Mouse (Mus musculus): Measurements from ENCODE around the gene Sestd1.
A peak's percentile ranks its signal among the peaks of the same experiment; 100 is the strongest.

Sestd1 gene

GRCm38 (mm10) chr2:77173821-77174220 is 106.6 kb downstream of the Sestd1 start:
- no peak for DNase-seq (ENCODE audit: low read depth)

GRCm38 (mm10) chr2:77173366-77173765 is 107.0 kb downstream of the Sestd1 start:
- no peak for DNase-seq (ENCODE audit: low read depth)

DNA sequence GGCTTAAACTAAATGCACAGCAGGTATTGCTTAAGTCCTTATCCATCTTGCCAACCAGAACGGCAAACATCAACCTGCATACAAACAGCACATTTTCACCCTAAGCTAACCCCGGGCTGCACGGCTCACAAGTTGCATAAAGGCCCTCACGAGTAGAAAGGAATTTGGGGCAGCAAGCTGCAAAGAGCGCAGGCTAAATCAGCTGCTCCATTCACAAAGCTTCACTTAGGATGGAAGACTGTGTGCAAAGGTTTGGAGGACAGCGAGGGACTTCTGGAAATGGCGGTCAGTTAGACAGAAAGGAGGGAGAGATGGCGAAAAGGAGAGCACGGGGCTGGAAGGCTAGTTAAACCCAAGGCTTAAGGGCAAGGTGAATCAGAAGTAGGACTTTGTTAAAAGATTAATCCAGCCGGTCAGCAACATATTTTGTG is 108.1 kb downstream of the Sestd1 start:
- DNase-seq (ENCODE audit: low read depth) = no peak

DNA sequence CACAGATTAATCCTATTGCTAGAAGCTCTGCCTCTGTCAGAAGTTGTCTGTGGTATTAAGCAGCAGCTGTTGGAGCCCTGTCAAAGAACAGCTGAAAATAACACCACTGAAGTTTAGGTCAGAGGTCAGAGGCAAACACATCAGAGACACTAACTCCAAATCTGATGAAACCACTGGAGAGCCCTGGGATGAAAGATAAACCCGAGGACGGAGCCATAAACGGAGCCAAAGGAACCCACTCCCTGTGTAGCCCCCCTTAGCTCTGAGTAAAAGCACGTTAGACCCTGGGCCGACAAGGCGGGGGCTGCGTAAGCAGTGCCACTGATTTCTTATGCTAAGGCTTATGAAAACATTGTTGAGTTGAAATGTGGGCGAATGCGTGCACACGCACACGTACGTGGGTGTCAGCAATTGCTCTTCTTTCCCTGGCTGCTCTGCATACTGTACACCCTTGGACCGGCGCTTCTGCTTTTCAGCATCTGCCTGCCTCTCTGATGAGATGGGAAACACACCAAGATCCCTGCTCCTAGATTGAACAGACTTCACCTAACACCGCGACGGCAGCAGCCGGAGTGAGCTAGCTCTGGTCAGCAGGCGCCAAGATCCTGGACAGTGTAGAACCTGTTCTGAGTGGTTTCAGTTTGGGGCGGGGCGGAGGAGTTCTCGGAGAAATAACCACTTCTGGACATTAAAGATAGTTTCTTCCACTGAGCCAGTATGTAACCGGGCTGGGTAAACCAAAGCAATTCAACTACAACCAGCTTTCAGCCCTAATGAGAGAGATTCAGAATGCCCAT is 108.8 kb downstream of the Sestd1 start:
- DNase-seq (ENCODE audit: low read depth) = no peak

GRCm38 (mm10) chr2:77170633-77171105 is 109.7 kb downstream of the Sestd1 start, which contains the start of gene Ccdc141:
TSS of gene Ccdc141 (minus strand) at chr2:77170636.
- DNase-seq (ENCODE audit: low read depth) = no peak

DNA sequence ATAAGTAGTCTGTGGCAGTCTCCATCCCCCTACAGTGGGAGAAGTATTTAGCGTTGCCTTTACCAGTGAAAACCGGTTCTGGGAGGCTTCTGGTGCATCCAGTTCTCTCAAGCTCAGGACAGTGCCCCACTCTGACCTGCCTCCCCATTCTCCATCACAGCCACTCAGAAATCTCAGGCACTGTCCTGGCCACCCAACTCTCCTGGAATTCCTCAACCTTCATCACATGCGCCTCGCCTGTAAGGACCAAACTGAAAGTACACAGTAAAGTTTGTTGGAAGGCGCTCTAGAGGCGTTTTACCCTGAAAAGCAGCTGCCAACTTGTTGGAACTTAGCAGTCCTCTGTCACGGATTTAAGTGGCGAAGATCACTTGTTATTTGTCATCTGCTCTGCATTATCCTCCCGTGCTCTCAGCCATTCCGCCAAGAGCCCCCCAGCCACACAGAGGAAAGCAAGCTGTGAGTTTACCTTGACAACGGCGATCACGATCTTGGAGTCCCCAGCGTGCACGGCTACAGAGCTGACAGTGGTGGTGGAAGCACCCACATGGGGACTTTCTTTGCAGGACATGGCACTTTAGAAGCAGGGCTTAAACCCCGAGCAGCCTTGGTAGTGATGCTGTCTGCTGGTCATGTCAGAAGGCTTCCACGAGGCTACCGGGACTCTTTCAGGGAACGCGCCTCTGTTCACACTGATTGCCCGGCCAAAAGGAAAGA is 110.3 kb downstream of the Sestd1 start:
- DNase-seq (ENCODE audit: low read depth) = no peak

- no peak for DNase-seq (ENCODE audit: low read depth)
Measured at GRCm38 (mm10) chr2:77169218-77169617, 111.2 kb downstream of the Sestd1 start.

- no peak for DNase-seq (ENCODE audit: low read depth)
Measured at GRCm38 (mm10) chr2:77168781-77169180, 111.6 kb downstream of the Sestd1 start.

DNA sequence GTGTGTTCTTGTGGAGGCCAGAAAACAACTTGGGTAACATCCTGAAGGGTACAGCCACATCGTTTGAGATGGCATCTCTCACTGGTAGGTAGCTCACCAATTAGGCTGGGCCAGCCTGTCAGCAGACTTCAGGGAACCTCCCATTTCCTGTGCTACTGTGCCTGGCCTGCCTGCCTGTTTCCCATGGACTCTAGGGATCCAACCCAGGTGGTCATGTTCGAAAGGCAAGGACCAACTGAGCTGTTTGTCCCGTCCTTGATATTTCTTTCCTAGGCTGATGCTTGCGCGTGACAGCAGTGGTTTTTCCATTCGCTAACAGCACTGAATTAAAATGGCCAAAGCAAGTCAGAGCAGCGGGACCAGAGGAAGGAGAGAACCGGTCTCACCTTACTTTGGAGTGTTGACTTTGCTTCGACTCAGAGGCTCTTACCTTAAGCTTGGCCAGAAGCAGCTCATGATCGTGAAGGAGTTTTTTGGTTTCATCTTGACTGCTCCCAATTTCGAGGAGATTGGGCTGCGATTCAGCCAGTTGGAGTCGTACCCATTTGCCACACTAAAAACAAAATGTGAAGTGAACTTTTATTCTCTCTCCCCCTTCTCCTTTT is 112.2 kb downstream of the Sestd1 start:
- no peak for DNase-seq (ENCODE audit: low read depth)

DNA sequence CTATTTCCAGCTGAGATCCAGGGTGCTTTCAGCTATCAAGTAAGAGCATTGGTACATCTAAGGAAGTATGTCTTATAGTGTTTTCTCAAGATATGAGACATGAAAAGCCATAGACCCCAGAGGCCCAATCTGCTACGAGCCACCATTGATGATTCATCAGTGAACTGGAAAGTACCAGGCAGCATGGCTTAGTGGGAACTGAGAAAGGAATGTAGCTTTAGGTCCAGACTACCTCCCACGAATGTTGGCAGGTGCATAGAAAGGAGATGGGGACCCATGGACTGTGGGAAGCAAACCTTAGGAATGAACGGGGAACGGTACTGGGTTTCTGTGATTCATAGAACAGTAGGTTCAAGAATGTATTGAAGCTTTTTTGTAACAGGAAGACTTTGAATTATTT is 114.0 kb downstream of the Sestd1 start:
- DNase-seq (ENCODE audit: low read depth) = no peak

DNA sequence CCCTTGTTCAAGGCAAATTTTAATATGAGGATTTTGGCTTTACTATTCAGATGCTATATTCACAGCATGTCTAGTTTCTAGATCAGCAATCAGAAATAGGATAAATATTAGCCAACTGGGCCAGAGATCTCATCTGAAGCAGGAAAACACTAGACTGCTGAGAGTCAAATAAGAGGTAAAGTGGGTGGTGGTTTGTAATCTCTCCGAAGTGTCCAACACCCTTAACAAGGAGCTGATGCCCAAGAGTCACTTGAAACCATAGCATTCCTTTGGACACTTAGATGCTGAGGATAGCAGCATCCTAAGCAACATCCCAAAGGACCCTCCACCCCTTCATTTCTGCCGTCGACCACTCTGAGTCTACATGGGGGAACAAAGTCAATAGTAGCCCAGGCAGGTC is 115.7 kb downstream of the Sestd1 start:
- DNase-seq (ENCODE audit: low read depth) = no peak

- no peak for DNase-seq (ENCODE audit: low read depth)
Measured at GRCm38 (mm10) chr2:77163381-77163780, 117.0 kb downstream of the Sestd1 start.

- no peak for DNase-seq (ENCODE audit: low read depth)
Measured at GRCm38 (mm10) chr2:77162135-77162534, 118.3 kb downstream of the Sestd1 start.

- DNase-seq (ENCODE audit: low read depth) = no peak
Measured at GRCm38 (mm10) chr2:77157546-77157945, 122.8 kb downstream of the Sestd1 start.

DNA sequence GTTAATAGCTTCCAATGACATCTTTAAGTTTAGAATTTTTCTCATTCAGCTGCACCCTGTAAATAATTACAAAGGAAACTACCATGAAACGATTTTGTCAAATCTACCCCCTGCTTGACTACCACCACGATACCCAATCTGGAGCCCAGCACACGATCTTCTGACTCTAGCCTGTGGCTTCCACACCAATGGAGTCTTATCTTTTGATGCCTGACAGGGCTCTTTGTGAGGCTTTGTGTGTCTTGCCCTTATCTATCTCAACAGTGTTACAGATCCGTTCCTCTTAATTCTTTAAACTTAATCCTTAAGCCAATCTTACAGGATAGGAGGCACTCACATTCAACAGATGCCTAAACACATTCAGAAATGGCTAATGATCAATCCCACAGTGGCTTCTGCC is 126.3 kb downstream of the Sestd1 start:
- DNase-seq (ENCODE audit: low read depth) = peak; percentile 45

GRCm38 (mm10) chr2:77151255-77151654 is 129.1 kb downstream of the Sestd1 start:
- no peak for DNase-seq (ENCODE audit: low read depth)

DNA sequence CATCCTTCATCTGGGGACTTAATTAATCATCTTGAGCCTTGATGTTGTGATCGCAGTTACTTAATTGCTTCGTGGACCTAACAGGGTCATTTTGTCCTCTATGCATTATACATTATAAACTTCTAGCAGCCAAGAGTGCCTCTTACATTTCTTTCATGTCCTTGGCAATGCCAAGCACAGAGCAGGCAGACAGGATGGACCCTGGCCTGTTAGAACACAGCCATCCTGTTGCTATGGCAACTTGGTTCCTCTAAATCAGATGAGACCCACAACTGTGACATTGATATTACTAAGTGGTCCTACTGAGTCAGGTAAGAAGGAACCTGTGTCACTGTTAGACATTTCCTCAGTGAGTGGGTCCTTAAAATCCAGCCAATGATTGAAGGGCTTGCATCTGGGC is 130.8 kb downstream of the Sestd1 start:
- DNase-seq (ENCODE audit: low read depth) = no peak

GRCm38 (mm10) chr2:77148215-77148614 is 132.2 kb downstream of the Sestd1 start:
- DNase-seq (ENCODE audit: low read depth) = no peak

- DNase-seq (ENCODE audit: low read depth) = no peak
Measured at GRCm38 (mm10) chr2:77146968-77147367, 133.4 kb downstream of the Sestd1 start.

DNA sequence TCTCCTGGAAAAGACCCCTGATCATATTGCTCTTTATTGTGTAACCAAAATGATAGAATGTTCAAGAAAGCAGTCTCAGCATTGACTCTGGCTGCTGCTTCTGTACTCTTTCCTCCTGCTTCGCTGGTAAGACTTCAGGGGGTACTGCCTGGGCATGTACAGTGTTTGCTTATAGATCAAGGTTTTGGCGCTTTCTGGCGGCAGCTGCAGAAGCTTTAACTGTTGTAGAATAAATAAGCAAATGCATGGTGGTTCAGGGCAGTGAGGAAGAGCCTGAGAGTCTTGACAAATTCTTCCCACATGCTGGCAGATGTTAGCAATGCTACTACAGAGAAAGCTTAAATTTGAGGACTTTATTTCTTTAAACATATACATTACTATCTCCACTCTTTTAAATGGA is 134.1 kb downstream of the Sestd1 start:
- DNase-seq (ENCODE audit: low read depth) = no peak

GRCm38 (mm10) chr2:77143536-77143935 is 136.9 kb downstream of the Sestd1 start:
- DNase-seq (ENCODE audit: low read depth) = no peak

DNA sequence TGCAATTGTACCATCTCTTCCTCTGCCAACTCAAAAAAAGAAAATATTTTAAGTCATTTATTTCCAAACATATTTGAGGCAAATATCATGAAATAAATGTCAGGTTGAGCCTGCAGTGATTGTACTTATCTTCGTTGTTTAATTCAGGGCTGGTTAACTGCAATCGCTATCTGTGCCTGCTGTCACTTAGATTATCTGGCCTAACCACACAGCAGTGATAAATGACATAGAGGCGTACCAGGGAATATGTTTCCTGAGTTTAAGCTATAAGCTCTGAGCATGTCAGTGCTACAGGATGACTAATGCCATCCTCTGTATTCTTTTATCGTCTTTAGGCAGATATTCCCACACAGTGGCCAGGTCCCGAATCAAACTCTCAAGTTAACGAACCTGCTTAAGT is 141.5 kb downstream of the Sestd1 start:
- DNase-seq (ENCODE audit: low read depth) = no peak

DNA sequence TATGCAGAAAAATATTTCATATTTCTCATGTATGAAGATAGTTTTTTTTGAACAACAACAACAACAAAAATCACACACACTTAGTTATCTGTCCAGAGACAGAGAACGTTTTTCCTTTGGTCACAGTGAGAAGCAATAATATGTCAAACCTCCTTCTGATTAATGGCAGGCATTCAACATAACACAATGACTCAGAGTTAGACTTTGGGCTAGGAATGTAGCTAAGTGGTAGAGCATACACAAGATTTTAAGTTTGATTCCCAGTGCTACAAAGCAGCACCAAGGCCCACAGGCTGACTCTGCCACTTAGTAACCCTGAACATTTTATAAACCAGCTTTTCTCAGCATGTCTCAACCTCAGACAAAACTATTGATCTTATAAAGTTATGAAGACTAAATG is 145.5 kb downstream of the Sestd1 start:
- DNase-seq (ENCODE audit: low read depth) = no peak

Data from c-Kit-positive CD71-positive TER-119-negative erythroid progenitor cells, embryonic 14.5 days (primary cell).